Mouse (Mus musculus) layer of hippocampus, postnatal 14 days (tissue): ENCODE results near the gene Mta2. TPM values are rescaled to one million over a fixed set of nuclear protein-coding genes. Genes with fewer than 3 reads are reported as not detected.
A peak's percentile ranks its signal among the peaks of the same experiment; 100 is the strongest.
"Not testable (repeated sequence)": the region's sequence is repeated elsewhere in the genome, so short reads cannot be mapped to it uniquely, and the experiment has no call there.

ENCODE experiments used
- DNase-seq, 2 experiments: peaks; one replicate each; pipeline ENCODE4 v3.0.0; 2021 to 2022; ENCODE audit warnings: low spot score in 2 of 2, mixed read lengths in 1 of 2
- long read RNA-seq, 2 experiments: library from polyadenylated mRNA; stranded (forward); transcript quantifications; one replicate each; pipeline ENCODE4 v2.0.0; 2021
- total RNA-seq, 2 experiments: library from RNA; stranded (reverse); gene quantifications; 2 replicates each; pipeline ENCODE4 v1.2.3; 2021

Mta2 gene
- 10 to 100 TPM; 52.4 to 56.6 TPM for total RNA-seq
- long read RNA-seq, experiment 1, transcript Mta2-201 (18 exons, 3,135 nt) = major isoform, 18 of 33 reads
- long read RNA-seq, experiment 1, partial matches to known transcripts = 8 of 33 reads
- long read RNA-seq, experiment 1, other reads (novel, unspliced or antisense) = 7 of 33 reads
- long read RNA-seq, experiment 2, transcript Mta2-201 (18 exons, 3,135 nt) = major isoform, 27 of 44 reads
- long read RNA-seq, experiment 2, partial matches to known transcripts = 12 of 44 reads
- long read RNA-seq, experiment 2, other reads (novel, unspliced or antisense) = 5 of 44 reads

DNA sequence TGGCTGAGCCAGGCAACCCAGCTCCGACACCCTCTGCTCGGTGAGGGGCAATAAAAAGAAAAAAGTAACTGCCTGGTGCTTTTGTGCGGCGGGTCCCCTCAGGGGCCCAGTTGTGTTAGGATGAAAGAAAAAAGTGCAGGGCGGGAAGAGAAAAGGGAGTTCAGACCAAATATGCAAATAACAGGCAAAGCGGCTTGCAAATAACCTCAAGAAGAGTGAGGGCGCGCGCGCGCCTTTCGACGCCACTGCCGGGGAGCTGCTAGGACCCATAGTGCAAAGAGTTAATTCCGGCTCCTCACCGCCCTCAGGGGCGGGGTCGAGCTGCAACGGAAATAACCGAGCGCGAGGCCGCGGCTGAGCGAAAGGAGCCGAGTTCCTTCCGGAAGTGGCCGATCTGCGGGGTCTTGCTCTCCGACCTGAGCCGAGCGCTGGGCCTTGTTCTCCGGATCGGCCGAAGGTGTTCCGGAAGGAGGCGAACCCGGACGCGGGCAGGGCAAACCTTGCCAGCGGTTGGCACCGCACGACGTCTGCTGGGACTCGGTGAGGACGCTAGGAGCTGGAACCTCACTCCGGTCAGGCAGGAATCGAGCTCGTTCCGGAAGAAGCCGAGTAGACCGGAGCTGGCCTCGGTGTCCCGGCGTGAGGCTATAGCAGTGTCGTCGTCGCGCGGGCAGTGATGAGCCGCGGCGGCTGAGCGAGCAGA, at the start of gene Mta2:
TSS of gene Mta2 (plus strand) at position 361 of the 703 bp plus-strand sequence.
- peak; percentile 96 for DNase-seq

DNA sequence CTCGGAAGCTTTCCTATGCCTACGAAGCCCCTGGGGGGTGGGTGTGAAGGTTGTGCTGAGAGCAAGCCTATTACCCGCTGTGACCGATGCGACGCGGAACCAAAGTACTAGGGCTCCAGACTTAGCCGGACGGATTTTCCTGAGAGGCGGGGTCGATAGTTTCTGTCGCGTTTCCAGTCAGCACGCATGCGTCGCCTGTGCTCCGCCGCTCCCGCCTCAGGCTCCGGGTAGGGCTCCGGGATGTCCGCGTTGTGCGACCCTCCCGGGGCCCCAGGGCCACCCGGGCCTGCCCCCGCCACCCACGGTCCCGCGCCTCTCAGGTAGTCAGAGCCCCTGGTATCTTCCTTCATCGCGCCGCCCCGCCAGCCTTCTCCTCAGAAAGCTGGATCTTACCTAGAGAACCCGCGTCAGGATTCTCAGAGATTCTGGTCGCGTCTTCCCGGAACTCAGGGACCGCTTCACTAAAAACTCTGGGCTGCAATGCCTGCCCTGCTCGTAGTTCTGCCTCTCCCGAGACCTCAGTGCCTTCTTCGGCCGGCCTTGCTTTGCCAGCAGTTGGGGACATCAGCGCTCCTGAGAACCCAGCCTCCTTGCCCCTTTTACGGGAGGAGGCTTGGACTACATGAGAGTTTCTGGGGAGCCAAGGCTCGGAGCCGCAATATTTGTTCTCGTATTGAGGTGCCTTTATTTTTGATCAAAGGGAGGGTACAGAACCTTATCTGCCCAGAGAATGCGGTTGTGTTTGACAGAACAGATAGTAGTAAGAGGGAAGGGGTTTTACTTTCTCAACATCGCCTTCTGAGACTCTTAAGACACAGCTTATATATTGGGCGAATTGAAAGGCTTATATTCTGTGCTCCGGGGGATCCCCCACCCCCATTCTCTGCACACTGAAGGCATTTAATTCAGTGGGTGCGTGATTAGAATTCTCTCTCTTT, 48.6 kb upstream of the Mta2 start, which contains the start of gene Ints5:
TSS of gene Ints5 (plus strand) at position 177 of the 938 bp plus-strand sequence.
- peak; percentile 85 to 90 for DNase-seq

GRCm38 (mm10) chr19:8895397-8895960, 46.2 kb upstream of the Mta2 start:
- DNase-seq = no peak

DNA sequence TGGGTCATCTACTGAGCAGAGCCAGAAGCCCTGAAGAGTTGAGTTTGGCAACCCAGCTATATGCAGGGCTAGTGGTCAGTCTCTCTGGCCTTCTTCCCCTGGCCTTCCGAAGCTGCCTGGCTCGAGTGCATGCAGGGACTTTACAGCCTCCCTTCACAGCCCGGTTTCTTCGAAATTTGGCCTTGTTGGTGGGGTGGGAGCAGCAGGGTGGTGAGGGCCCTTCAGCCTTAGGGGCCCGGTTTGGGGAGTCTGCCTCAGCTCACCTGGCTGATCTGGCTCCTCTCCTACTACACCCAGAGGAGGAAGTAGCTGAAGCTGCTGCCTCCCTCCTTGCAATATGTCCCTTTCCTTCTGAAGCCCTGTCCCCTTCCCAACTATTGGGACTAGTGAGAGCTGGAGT, 45.4 kb upstream of the Mta2 start:
- DNase-seq = not testable (repeated sequence)

GRCm38 (mm10) chr19:8897211-8897864, 44.3 kb upstream of the Mta2 start:
- DNase-seq = peak in 1 of 2 experiments; percentile 48

DNA sequence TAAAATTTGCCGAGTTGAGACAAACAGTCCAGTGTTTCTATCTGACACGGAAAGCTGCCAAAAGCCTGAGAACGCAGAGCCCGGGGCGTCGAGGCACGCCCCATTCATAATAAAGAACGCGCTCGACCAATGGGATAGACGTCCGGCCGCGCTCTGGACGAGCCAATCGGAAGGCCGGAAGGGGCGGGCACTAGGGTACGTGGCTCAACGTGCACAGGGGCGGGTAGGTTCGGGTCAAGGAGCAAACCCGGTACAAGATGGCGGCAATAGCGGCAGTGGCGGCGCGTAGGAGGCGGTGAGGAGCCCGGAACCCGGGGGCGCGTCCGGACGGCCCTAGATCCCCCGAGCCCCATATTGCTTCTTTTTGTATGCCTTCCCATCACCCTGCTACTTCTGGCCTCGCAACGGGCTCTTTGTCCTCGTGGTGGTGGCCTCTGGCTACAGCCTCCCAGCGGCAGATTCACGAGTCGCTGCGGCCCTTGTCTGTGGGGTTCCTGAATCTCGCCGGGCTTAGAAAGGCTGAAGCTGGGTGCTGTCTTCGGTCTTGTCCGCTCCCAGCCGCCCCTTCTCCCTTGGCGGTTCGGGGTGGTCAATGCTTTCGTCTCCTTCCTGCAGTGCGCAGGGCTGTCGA, 43.7 kb upstream of the Mta2 start, which contains the start of gene Ganab:
TSS of gene Ganab (plus strand) at position 207 of the 631 bp plus-strand sequence.
- DNase-seq = peak; percentile 93 to 97

GRCm38 (mm10) chr19:8898576-8898975, 43.1 kb upstream of the Mta2 start:
- no peak for DNase-seq

GRCm38 (mm10) chr19:8899079-8899478, 42.6 kb upstream of the Mta2 start:
- DNase-seq = no peak

- no peak for DNase-seq
Measured at GRCm38 (mm10) chr19:8903412-8903811, 38.3 kb upstream of the Mta2 start.

- no peak for DNase-seq
Measured at GRCm38 (mm10) chr19:8908531-8908930, 33.1 kb upstream of the Mta2 start.

DNA sequence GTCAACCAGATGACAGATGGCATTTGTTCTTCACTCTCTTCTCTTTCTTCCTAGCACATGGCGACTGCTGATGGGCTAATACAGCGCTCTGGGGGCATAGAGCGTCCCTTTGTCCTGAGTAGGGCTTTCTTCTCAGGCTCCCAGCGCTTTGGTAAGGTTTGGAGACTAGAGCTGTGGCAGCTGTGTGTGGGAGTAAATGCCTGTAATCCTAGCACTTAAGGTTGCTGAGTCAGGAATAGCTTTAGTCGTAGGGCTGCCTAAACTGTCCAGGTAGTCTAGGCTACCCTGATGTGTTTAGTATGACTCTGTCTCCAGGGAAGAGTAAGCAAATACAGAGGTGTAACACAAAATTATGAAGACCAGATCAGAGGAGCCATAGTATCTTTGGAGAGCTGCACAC, 29.9 kb upstream of the Mta2 start:
- no peak for DNase-seq

- no peak for DNase-seq
Measured at GRCm38 (mm10) chr19:8914212-8914611, 27.5 kb upstream of the Mta2 start.

GRCm38 (mm10) chr19:8919000-8919399, 22.7 kb upstream of the Mta2 start:
- DNase-seq = no peak

DNA sequence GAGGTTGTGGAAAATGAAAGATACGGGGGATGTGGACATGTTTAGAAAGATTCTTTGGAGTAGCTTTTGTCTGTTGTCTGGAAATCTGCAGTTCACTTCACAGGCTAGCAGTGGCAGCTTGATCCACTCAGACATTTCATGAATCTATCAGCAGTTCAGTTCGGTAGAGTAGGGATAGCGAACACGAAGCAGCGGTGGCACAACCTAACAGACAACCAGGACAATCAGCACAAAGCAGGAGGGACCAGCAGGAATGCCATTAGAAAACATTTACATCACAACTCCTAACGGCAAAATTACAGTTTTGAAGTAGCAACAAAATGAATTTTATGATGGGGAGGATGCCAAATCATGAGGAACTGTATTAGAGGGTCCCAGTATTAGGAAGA, 22.0 kb upstream of the Mta2 start:
- no peak for DNase-seq

GRCm38 (mm10) chr19:8920073-8920736, 21.5 kb upstream of the Mta2 start, which contains the start of gene B3gat3:
Gene B3gat3, plus strand, starts transcription at chr19:8920374.
- DNase-seq = peak; percentile 95

DNA sequence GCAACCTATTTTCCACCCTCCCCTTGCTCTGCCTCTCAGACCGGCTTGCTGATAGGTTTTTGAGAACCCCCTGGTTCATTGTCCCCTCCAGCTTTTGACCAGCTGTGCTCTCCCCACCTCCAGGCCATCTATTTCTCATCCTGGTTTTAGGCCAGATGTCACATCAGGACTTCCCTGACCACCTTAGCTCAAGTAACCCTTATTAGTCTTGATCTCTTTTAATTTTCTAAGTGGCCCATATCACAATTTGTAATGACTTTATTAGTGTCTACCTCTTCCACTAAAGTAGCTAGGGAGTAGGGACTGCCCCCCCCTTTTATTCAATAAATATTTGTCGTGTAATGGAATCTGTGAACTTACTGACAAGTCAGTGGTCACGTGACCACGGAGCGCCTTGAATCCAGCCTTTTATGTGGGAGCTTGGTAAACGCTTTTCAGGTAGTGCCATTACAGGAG, 20.8 kb upstream of the Mta2 start:
- no peak for DNase-seq

- no peak for DNase-seq
Measured at GRCm38 (mm10) chr19:8921741-8922140, 19.9 kb upstream of the Mta2 start.

- DNase-seq = no peak
Measured at GRCm38 (mm10) chr19:8926766-8927165, 14.9 kb upstream of the Mta2 start.

- DNase-seq = no peak
Measured at GRCm38 (mm10) chr19:8927891-8928525, 13.7 kb upstream of the Mta2 start.
